Mouse (Mus musculus) c-Kit-positive CD71-positive TER-119-negative erythroid progenitor cells, embryonic 14.5 days (primary cell): ENCODE measurements at regions not wholly inside any gene's neighbourhood (a gene's known extent, or its start where the extent isn't known, plus 50 kb on each side); places are given as distances from the start of the nearest gene placed in this dataset.

ENCODE experiments used
- DNase-seq: peaks from one replicate; pipeline ENCODE4 v3.0.0-alpha.2; 2013; ENCODE audit warnings: low read depth

DNA sequence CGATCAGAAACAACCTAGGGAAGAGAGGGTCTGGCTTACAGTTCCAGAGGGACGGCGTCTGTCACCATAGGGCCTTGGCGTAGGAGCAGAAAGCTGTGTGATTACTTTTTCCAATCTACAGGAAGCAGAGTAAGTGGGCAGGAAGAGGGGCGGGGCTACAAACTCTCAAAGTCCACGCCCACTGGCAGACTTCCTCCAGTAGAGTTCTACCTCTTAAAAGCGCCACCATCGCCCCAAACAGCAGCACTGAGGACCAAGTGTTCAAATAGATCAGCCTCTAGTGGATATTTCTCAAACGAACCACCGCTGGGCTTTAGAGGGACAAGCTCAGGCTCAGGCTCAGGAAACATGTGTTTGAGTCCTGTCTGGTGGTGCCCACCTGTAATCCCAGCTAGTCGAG is 231.2 kb upstream of the Msx2 start:
- DNase-seq, result no peak

- no peak for DNase-seq
Observed at GRCm38 (mm10) chr13:53700236-53700635, 227.4 kb upstream of the Msx2 start.

DNA sequence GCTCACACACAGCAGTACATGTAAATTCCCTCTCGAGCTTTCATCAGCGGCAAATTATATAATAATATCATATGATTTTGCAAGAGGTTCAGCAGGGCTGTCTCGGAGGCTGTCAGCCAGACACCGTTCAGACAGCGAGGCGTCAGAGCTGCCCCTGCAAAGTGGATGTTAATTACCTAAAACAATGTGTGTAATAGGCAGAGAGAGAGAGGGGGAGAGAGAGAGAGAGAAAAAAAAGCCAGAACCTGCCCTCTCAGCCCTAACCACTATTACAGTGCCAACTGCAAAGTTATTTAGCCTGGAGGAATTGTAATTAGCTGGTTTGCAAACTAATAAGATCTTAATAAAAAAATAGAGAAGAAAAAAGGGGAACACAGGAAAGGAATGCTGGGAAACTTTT is 225.1 kb upstream of the Msx2 start:
- no peak for DNase-seq

- DNase-seq, result no peak
Observed at GRCm38 (mm10) chr13:53695385-53695784, 222.5 kb upstream of the Msx2 start.

- DNase-seq, result no peak
Observed at GRCm38 (mm10) chr13:53688934-53689333, 216.1 kb upstream of the Msx2 start.

DNA sequence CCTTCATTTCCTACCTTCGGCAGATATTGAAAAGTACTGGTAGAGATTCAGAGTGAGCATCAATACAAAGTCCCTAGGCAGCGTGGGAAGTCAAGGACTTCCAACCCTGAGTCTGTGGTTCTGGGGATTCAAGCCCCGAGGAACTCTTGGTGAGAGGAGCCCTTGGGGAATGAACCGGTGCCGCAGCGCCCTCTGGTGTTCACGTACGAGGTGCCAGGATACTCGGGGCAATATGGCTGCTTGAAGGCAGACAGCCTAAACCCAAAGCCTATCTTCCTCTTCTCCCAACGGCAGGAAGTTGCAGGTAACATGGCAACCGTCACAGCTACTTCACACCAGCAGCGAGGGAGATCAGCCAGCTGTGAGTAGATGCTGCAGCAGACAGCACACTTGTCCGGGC is 215.6 kb upstream of the Msx2 start:
- peak; percentile 4 for DNase-seq

- no peak for DNase-seq
Observed at GRCm38 (mm10) chr13:53684498-53684897, 211.6 kb upstream of the Msx2 start.

DNA sequence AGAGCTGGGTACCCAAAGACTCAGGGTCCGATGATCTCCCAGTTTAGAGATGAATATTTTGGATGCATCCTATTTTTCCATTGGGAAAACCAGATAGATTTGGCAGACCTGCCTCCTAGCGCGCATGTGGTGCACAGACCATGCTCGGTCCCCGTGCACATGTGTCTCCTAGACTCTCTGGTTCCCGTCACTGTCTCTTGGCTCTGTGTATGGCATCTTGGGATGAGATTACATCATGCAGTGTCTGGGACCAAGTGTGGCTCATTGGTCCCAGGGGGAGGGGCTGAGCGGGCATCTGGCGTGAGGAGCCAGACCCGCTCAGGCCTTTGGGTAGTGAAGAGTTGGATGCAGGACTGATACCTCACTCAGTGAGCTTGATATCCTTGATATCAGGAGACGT is 204.3 kb upstream of the Msx2 start:
- no peak for DNase-seq

- DNase-seq, result no peak
Observed at GRCm38 (mm10) chr13:53670361-53670760, 197.5 kb upstream of the Msx2 start.

GRCm38 (mm10) chr13:53667518-53667917 is 194.6 kb upstream of the Msx2 start:
- no peak for DNase-seq

GRCm38 (mm10) chr13:53665592-53665991 is 192.7 kb upstream of the Msx2 start:
- DNase-seq, result no peak

- DNase-seq, result no peak
Observed at GRCm38 (mm10) chr13:53664631-53665230, 191.9 kb upstream of the Msx2 start.

DNA sequence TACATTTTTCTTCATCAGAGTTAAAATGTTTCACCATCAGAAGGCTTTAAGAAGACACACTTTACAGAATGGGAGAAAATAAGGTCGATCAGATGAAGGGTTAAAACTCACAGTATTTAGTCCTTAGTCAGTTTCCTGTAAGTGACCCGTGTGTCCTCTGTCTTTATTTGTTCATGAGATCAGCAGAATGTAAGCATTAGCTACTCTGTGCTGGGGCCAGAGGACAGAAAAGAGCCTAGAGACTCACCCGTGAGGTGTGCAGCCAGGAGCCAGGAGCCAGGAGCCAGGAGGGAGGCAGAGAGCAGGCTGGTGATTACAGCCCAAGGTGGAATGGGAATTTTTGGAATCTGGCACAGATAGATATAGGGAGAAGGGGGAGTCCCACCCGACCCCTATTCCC is 180.0 kb upstream of the Msx2 start:
- no peak for DNase-seq

GRCm38 (mm10) chr13:53648353-53648752 is 175.5 kb upstream of the Msx2 start:
- DNase-seq, result no peak

DNA sequence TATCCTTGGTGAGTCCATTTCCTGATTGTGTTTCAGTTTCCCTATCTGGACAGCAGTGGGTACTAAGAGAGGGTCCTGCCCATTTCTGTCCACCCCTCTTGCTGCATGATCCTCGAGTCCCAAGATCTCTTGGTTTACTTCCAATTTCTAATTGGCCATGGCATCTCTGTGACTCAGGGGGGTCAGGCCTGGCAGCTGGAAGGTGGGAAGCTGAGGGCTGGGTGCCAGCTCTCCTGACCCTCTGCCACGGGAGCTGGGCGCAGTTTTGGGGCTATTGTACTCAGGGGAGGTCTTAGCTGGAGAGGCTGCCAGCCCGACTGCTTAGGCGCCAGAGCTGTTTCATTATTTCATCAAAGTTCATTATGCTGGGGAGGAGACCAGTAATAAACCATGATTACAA is 169.7 kb upstream of the Msx2 start:
- no peak for DNase-seq

DNA sequence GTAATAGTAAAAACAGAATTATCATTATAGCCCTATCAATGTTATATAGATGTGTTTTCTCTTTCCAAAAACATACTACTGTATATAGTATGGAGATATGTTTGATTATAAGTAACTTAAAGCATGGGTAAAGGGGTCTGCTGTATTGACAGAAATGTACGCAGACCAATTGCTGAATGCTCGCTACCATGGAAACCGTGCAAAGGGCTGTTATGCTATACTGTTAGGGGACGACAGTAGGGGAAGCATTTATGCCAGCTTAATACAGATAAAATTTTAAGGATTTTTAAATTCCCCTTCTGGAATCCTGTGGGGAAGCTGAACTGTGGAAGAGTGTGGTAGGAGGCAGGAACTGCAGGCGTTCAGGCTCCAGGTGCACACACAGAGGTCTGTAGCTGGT is 166.7 kb upstream of the Msx2 start:
- DNase-seq, result no peak

GRCm38 (mm10) chr13:53639115-53639514 is 166.2 kb upstream of the Msx2 start:
- DNase-seq, result no peak

- DNase-seq, result no peak
Observed at GRCm38 (mm10) chr13:53636011-53636410, 163.1 kb upstream of the Msx2 start.

GRCm38 (mm10) chr13:53634637-53635203 is 161.8 kb upstream of the Msx2 start:
- no peak for DNase-seq

GRCm38 (mm10) chr13:53598050-53598449 is 125.2 kb upstream of the Msx2 start:
- no peak for DNase-seq

DNA sequence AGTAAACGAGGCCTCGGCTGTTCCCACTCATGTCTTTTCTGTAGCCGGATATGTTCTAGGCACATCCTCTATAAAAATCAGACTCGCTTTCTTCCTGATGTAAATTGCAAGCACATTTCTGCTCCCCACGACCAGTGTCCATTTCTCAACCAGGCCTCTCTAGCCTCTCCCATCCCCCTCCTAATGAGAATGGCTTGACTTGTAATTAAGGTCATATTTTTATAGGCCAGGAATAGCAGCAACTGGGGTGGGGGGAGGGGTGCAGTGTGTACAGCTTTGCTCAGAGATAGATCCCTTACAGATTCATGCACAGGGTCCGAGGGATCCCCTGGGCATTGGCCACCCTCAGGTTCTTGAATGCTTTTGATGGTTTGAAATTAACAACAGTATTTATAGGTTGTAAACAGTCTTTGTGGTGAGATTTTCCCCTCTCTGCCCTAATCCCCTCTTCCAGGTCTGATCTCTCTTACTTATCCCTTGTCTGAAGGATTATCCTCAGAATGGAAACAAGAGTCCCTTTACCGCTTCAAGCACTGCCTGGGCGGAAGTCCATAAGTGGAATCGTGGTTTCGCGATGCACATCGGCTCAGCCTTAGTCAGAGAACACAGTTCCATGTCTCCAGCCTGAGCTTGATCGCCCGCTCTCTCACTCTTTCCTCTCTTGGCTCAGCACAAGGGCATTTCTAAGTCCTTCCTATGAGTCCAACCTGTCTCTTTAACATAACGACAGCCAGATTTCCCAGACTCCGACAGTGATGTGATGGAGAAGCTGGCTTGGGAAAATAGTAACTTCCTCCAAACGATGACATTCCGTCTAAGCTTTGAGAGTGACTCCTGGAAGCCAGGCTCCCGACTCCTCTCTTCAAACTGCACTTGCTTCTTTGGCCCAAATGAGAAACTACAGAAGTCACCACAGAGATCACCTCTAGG is 124.3 kb upstream of the Msx2 start:
- no peak for DNase-seq

DNA sequence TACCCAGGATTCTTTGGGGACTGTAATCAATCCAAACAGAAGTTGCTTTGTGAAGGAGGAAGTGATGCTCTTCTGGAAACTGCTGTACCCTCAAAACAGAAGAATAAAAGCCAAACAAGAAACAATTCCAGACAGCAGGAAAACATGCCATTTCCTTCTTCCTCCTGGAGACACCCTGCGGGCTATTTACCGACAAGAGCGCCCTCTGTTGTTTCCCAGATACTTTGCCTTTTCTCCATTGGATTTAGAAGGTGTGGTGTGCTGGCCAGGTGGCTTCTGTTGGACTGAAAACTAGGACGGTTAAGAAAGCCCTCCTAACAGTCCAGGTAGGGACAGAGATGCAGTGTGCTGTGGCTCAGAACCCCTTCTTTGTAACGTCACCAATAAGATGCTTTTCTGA is 119.9 kb upstream of the Msx2 start:
- no peak for DNase-seq

DNA sequence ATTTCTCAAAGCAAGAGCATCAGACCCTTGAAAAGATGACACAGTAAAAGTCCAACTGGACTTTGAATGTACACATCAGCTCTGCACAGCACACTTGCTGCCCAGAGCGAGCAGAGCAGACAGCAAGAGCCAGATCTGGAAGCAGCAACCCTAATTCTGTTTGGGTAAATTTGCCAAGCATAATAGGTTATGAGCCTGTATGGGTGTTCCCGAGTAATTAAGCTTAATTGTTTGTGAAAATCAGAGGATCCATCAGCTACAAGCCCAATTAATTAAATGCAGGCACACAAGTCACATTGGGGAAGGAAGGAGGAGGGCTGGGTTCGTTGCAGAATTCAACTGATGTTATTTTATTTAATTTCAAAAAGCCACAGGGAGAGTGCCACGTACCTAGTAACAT is 113.9 kb upstream of the Msx2 start:
- no peak for DNase-seq
